Mouse (Mus musculus): ENCODE results near the gene Calhm6. TPM values are rescaled to one million over a fixed set of nuclear protein-coding genes. Genes with fewer than 3 reads are reported as not detected.

Calhm6 gene
- polyA plus RNA-seq, 1 experiment: not detected

DNA sequence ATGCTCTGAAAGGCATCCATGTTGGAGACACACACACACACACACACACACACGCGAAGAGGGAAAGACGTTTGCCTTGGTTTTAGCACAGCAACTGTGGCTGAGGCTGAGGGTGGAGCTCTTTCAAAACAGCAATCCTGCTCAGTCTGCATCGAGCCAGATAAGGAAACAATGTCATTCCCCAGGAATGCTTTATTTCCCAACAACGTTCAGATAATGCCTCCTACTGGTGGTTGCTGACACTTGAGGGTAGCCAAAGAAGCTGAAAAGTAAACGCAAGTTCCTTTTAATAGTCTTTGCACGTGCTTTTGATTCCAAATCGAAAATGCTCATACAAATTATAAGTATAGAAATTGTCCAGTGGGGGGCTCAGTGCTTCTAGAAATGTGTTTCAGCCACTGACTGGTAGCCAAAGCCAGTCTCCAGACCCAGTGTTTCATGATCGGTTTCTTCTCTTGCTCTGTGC is 31.3 kb downstream of the Calhm6 start, which contains the start of gene Calhm5:
Gene Calhm5 (minus strand): TSS at position 102 of the 466 bp plus-strand sequence.
- Histone ChIP-seq H3K36me3 (ENCODE audit: control insufficient read depth, insufficient read depth) (no peaks in the 10 kb centered on the region), H3K79me3 (ENCODE audit: low read depth) (no peaks in the 10 kb centered on the region), H3ac (ENCODE audit: control insufficient read depth, insufficient read length, low read depth) (no peak within 1 kb of the TSS), H3K4me3 (ENCODE audit: insufficient read depth, poor library complexity, severe bottlenecking) (no peak within 1 kb of the TSS), H3K79me2 (ENCODE audit: control insufficient read depth, insufficient read depth) (no peaks in the 10 kb centered on the region), H3K27me3 (ENCODE audit: control insufficient read depth, insufficient read depth, insufficient read length) (no peaks in the 10 kb centered on the region)
- TF ChIP-seq FOSL1 (IDR thresholded peaks at IDR 0.05; ENCODE audit: insufficient read depth, low read length, poor library complexity, severe bottlenecking) (no peak), MAX (IDR thresholded peaks at IDR 0.05) (peak; percentile 9), MYOD1 (IDR thresholded peaks at IDR 0.05; ENCODE audit: control insufficient read depth, insufficient read length, low read depth) (no peak), CEBPB (IDR thresholded peaks at IDR 0.05; ENCODE audit: low read depth) (peak; percentile 70), CTCF (IDR thresholded peaks at IDR 0.05; ENCODE audit: control insufficient read depth, insufficient read depth, insufficient read length) (peak; percentile 31), MYOG (IDR thresholded peaks at IDR 0.05; ENCODE audit: control insufficient read depth, extremely low read depth, insufficient read length) (no peak)

DNA sequence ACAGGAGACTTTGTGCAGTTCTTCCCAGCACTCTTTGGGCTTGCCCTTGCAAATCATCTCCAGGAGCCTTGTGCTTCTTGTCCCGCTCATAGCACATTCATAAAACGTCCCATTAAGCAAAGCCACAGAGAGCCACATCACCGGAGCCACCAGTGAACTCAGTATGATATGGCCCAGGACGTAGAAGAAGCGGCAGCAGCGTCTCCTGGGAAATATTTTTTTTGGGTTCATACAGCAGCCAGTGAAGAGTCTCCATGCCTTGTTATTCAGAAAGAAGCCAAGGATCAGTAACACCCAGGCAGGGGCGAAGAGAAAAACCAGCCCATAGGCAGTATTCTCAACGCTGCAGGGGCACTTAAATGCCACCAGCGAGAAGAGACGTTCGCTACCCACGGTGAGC is 31.8 kb downstream of the Calhm6 start:
- no peak overlapping the region for H3K4me3 ChIP-seq (ENCODE audit: insufficient read depth, poor library complexity, severe bottlenecking)
- no peaks in the 10 kb centered on the region for H3K36me3 ChIP-seq (ENCODE audit: control insufficient read depth, insufficient read depth)
- no peak overlapping the region for H3ac ChIP-seq (ENCODE audit: control insufficient read depth, insufficient read length, low read depth)
- H3K79me2 ChIP-seq (ENCODE audit: control insufficient read depth, insufficient read depth): no peaks in the 10 kb centered on the region
- no peaks in the 10 kb centered on the region for H3K79me3 ChIP-seq (ENCODE audit: low read depth)
- TF ChIP-seq CEBPB (IDR thresholded peaks at IDR 0.05; ENCODE audit: low read depth) (no peak), MAX (IDR thresholded peaks at IDR 0.05) (no peak), MYOD1 (IDR thresholded peaks at IDR 0.05; ENCODE audit: control insufficient read depth, insufficient read length, low read depth) (no peak), USF1 (IDR thresholded peaks at IDR 0.05; ENCODE audit: low read depth) (no peak), FOSL1 (IDR thresholded peaks at IDR 0.05; ENCODE audit: insufficient read depth, low read length, poor library complexity, severe bottlenecking) (no peak), MYOG (IDR thresholded peaks at IDR 0.05; ENCODE audit: control insufficient read depth, extremely low read depth, insufficient read length) (no peak), CTCF (IDR thresholded peaks at IDR 0.05; ENCODE audit: control insufficient read depth, insufficient read depth, insufficient read length) (no peak)
- H3K27me3 ChIP-seq (ENCODE audit: control insufficient read depth, insufficient read depth, insufficient read length): no peaks in the 10 kb centered on the region

DNA sequence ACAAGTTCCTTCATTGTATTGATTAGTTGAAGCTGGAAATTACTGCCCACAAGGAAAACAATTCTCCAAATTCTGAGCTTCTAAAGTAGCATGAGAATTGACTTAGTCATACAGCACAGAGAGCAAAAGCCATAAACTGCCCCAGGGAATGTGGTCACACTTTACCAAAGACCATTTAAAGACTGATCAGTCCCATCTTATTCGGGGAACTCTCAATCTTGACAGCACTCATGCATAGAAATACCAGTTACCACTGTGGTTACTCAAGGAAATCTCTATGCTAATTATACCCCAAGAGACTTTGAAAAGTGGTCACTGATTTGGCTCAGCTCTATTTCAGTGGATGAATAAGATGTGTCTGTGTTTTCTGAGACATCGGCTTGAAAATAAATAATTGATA is 32.6 kb downstream of the Calhm6 start:
- H3K36me3 ChIP-seq (ENCODE audit: control insufficient read depth, insufficient read depth): no peaks in the 10 kb centered on the region
- H3ac ChIP-seq (ENCODE audit: control insufficient read depth, insufficient read length, low read depth): no peak overlapping the region
- H3K27me3 ChIP-seq (ENCODE audit: control insufficient read depth, insufficient read depth, insufficient read length): no peaks in the 10 kb centered on the region
- no peak for TF ChIP-seq MYOD1 (IDR thresholded peaks at IDR 0.05; ENCODE audit: control insufficient read depth, insufficient read length, low read depth)
- TF ChIP-seq MYOG (IDR thresholded peaks at IDR 0.05; ENCODE audit: control insufficient read depth, extremely low read depth, insufficient read length): no peak
- no peak for TF ChIP-seq USF1 (IDR thresholded peaks at IDR 0.05; ENCODE audit: low read depth)
- no peak for TF ChIP-seq MAX (IDR thresholded peaks at IDR 0.05)
- H3K79me2 ChIP-seq (ENCODE audit: control insufficient read depth, insufficient read depth): no peaks in the 10 kb centered on the region
- no peak overlapping the region for H3K4me3 ChIP-seq (ENCODE audit: insufficient read depth, poor library complexity, severe bottlenecking)
- H3K79me3 ChIP-seq (ENCODE audit: low read depth): no peaks in the 10 kb centered on the region

DNA sequence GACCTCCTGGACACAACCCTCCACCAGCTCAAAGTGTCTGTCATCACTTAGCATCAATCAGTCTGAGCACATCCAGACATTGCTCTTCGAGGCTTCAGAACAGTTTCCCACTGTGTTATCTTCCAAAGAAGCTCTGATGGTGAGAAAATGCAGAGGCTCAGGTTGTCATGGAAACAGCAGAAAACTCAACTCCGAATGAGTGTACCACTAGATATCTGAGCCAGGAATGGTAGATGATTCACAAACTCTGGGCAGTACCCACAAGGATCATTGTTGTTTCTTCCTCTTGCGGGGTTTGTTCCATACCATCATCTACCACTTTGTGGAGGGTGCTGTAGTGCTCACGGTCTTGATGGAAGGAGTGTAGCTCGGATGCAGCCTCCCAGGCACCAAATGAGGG is 35.9 kb downstream of the Calhm6 start:
- H3K4me3 ChIP-seq (ENCODE audit: insufficient read depth, poor library complexity, severe bottlenecking): no peak overlapping the region
- H3K36me3 ChIP-seq (ENCODE audit: control insufficient read depth, insufficient read depth): no peaks in the 10 kb centered on the region
- no peaks in the 10 kb centered on the region for H3K27me3 ChIP-seq (ENCODE audit: control insufficient read depth, insufficient read depth, insufficient read length)
- H3K79me2 ChIP-seq (ENCODE audit: control insufficient read depth, insufficient read depth): no peaks in the 10 kb centered on the region
- H3K79me3 ChIP-seq (ENCODE audit: low read depth): no peaks in the 10 kb centered on the region
- no peak overlapping the region for H3ac ChIP-seq (ENCODE audit: control insufficient read depth, insufficient read length, low read depth)
- TF ChIP-seq MYOG (IDR thresholded peaks at IDR 0.05; ENCODE audit: control insufficient read depth, extremely low read depth, insufficient read length): no peak
- TF ChIP-seq USF1 (IDR thresholded peaks at IDR 0.05; ENCODE audit: low read depth): no peak
- TF ChIP-seq CEBPB (IDR thresholded peaks at IDR 0.05; ENCODE audit: low read depth): no peak
- no peak for TF ChIP-seq CTCF (IDR thresholded peaks at IDR 0.05; ENCODE audit: control insufficient read depth, insufficient read depth, insufficient read length)
- TF ChIP-seq MAX (IDR thresholded peaks at IDR 0.05): no peak
- no peak for TF ChIP-seq FOSL1 (IDR thresholded peaks at IDR 0.05; ENCODE audit: insufficient read depth, low read length, poor library complexity, severe bottlenecking)
- no peak for TF ChIP-seq MYOD1 (IDR thresholded peaks at IDR 0.05; ENCODE audit: control insufficient read depth, insufficient read length, low read depth)

DNA sequence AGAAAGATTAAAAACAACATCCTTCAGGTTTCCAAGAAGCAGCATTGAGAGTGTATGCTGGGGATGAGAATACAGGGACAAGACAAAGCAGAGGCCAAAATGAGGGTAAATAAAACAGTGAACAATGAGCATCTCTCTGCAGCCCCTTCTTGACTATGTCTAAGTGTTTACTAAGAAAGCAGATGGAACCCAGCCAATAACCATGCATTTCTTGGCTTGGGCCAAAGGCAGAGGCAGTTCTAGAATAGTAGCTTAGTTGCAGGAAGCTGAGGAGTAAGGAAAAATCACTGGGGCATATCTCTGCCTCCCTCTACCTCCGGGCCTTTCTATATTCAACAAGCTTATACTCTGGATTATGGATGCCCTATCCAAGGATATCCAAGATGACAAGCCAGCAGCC is 37.3 kb downstream of the Calhm6 start:
- Histone ChIP-seq H3K4me3 (ENCODE audit: insufficient read depth, poor library complexity, severe bottlenecking) (no peak overlapping the region), H3K36me3 (ENCODE audit: control insufficient read depth, insufficient read depth) (no peaks in the 10 kb centered on the region), H3ac (ENCODE audit: control insufficient read depth, insufficient read length, low read depth) (no peak overlapping the region), H3K27me3 (ENCODE audit: control insufficient read depth, insufficient read depth, insufficient read length) (no peaks in the 10 kb centered on the region), H3K79me3 (ENCODE audit: low read depth) (no peaks in the 10 kb centered on the region), H3K79me2 (ENCODE audit: control insufficient read depth, insufficient read depth) (no peaks in the 10 kb centered on the region)
- TF ChIP-seq MYOD1 (IDR thresholded peaks at IDR 0.05; ENCODE audit: control insufficient read depth, insufficient read length, low read depth): no peak
- TF ChIP-seq MYOG (IDR thresholded peaks at IDR 0.05; ENCODE audit: control insufficient read depth, extremely low read depth, insufficient read length): no peak
- no peak for TF ChIP-seq CTCF (IDR thresholded peaks at IDR 0.05; ENCODE audit: control insufficient read depth, insufficient read depth, insufficient read length)
- TF ChIP-seq USF1 (IDR thresholded peaks at IDR 0.05; ENCODE audit: low read depth): no peak
- no peak for TF ChIP-seq FOSL1 (IDR thresholded peaks at IDR 0.05; ENCODE audit: insufficient read depth, low read length, poor library complexity, severe bottlenecking)
- no peak for TF ChIP-seq MAX (IDR thresholded peaks at IDR 0.05)
- no peak for TF ChIP-seq CEBPB (IDR thresholded peaks at IDR 0.05; ENCODE audit: low read depth)

DNA sequence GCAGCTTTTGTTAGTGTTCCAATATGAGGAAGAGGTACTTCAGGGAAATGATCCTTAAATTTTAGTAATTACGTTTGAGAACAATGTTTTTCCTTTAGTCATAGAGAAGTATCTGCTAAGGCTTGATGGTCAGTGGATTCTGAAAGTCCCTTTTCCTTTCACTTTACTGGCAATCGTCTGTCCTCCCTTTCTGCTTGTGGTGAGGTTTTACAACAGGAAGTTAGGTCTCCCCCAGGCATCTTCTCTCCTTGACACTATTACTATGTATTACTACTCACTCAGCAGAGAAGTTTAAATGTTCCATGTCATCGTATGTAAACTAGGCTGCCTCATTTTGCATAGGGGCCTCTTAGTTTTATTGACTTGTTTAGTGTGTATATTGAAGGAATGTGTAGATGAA is 38.3 kb downstream of the Calhm6 start:
- TF ChIP-seq CTCF (IDR thresholded peaks at IDR 0.05; ENCODE audit: control insufficient read depth, insufficient read depth, insufficient read length): no peak
- TF ChIP-seq MYOG (IDR thresholded peaks at IDR 0.05; ENCODE audit: control insufficient read depth, extremely low read depth, insufficient read length): no peak
- TF ChIP-seq MAX (IDR thresholded peaks at IDR 0.05): no peak
- no peak for TF ChIP-seq CEBPB (IDR thresholded peaks at IDR 0.05; ENCODE audit: low read depth)
- no peak for TF ChIP-seq MYOD1 (IDR thresholded peaks at IDR 0.05; ENCODE audit: control insufficient read depth, insufficient read length, low read depth)
- no peak for TF ChIP-seq USF1 (IDR thresholded peaks at IDR 0.05; ENCODE audit: low read depth)
- no peak for TF ChIP-seq FOSL1 (IDR thresholded peaks at IDR 0.05; ENCODE audit: insufficient read depth, low read length, poor library complexity, severe bottlenecking)
- Histone ChIP-seq H3K79me2 (ENCODE audit: control insufficient read depth, insufficient read depth) (no peaks in the 10 kb centered on the region), H3K36me3 (ENCODE audit: control insufficient read depth, insufficient read depth) (no peaks in the 10 kb centered on the region), H3K27me3 (ENCODE audit: control insufficient read depth, insufficient read depth, insufficient read length) (no peaks in the 10 kb centered on the region), H3K4me3 (ENCODE audit: insufficient read depth, poor library complexity, severe bottlenecking) (no peak overlapping the region), H3ac (ENCODE audit: control insufficient read depth, insufficient read length, low read depth) (no peak overlapping the region), H3K79me3 (ENCODE audit: low read depth) (no peaks in the 10 kb centered on the region)
